Mouse (Mus musculus): ENCODE results near the gene Zbed4. TPM values are rescaled to one million over a fixed set of nuclear protein-coding genes. Genes with fewer than 3 reads are reported as not detected.

Gene Zbed4
- polyA plus RNA-seq, 1 experiment from 2014 or later: 42.5 TPM

Other genes starting within 250 kb of the Zbed4 start
- gene Zdhhc25, start 151.4 kb upstream of the Zbed4 start, polyA plus RNA-seq (2014; fragmentation: Nextera tagmentation; extraction: Ambion mirVana): not detected in 2 replicates
- 25.9 and 27.6 TPM in 2 replicates for gene Brd1, start 17.4 kb upstream of the Zbed4 start, polyA plus RNA-seq (2014; fragmentation: Nextera tagmentation; extraction: Ambion mirVana)
- 10.8 and 11.0 TPM in 2 replicates for gene Alg12, start 67.7 kb downstream of the Zbed4 start, polyA plus RNA-seq (2014; fragmentation: Nextera tagmentation; extraction: Ambion mirVana)
- gene Creld2, start 68.0 kb downstream of the Zbed4 start, polyA plus RNA-seq (2014; fragmentation: Nextera tagmentation; extraction: Ambion mirVana): 72.5 and 81.7 TPM in 2 replicates
- gene Pim3, start 110.5 kb downstream of the Zbed4 start, polyA plus RNA-seq (2014; fragmentation: Nextera tagmentation; extraction: Ambion mirVana): 30.1 and 30.5 TPM in 2 replicates
- not detected in 2 replicates for gene Ttll8, start 202.8 kb downstream of the Zbed4 start, polyA plus RNA-seq (2014; fragmentation: Nextera tagmentation; extraction: Ambion mirVana)
- gene Mlc1, start 227.3 kb downstream of the Zbed4 start, polyA plus RNA-seq (2014; fragmentation: Nextera tagmentation; extraction: Ambion mirVana): 2.6 and 3.7 TPM in 2 replicates
- gene Mov10l1, start 231.2 kb downstream of the Zbed4 start, polyA plus RNA-seq (2014; fragmentation: Nextera tagmentation; extraction: Ambion mirVana): not detected in 2 replicates